Mouse (Mus musculus) mesoderm, embryonic 11.5 days (tissue): ENCODE data around the gene Lsamp.

Experiments
- DNase-seq: peaks from one replicate; pipeline ENCODE4 v3.0.0-alpha.2; 2012; ENCODE audit warnings: low read depth, low spot score

The Lsamp gene

DNA sequence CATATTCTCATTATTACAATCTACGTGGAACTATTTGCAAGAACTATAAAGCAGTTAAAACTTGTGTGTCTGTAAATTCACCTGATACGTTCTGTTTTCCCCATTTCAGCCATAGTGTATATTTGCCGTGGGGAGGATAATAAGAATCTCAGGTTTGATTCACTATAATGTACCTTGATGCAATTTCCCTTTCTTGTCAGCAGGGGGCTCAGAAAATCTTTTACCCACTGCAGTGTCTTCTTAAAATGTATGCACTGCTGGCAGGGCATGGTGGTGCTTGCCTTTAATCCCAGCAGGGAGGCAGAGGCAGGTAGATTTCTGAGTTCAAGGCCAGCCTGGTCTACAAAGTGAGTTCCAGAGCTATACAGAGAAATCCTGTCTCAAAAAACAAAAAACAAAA lies 287.7 kb downstream of the Lsamp start:
- peak; percentile 10 for DNase-seq

DNA sequence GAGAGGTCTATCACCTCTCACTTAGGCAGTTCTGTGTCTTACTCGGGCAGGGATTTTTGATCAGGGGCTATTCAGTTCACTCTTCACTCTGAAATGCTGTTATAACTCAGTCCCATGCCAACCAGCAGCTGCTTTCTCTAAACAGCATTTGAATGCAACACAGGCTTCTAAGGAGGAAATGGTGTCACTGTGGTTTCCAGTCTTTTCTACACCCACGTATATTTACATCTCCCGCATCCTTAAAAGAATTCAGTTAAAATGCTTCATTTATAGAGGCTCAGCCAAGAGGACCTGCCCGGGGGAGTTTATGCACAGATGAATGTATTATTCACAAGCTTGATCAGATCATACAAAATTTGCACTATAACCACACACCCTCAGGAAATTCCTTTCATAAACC lies 306.0 kb downstream of the Lsamp start:
- no peak for DNase-seq

DNA sequence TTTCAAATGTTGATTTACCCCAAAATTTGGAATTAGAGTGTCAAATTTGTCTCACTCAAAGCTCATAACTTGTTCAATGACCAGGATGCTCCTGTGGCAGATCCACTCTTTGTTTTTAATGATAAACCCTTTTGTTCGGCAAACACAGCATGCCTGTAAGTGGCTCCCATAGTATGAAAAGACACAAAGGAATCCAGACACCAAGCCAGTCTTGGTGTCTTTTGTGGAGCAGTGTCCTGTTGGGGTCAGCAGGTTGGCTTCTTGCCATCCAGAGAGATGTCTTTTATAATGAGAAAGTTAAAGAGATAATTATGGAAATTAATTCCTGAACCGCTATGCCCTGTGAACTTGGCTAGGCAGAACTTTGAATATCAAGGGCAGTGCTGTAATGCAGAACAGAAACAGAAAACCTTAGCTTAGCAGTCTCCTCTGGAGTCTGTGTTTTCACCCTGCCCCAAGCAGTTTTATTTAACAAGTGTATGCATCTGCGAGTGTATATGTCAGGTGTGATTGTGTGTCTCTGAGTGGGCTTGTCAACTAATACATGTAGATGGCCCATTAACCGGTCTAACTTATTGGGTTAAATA lies 310.2 kb downstream of the Lsamp start:
- DNase-seq = no peak

DNA sequence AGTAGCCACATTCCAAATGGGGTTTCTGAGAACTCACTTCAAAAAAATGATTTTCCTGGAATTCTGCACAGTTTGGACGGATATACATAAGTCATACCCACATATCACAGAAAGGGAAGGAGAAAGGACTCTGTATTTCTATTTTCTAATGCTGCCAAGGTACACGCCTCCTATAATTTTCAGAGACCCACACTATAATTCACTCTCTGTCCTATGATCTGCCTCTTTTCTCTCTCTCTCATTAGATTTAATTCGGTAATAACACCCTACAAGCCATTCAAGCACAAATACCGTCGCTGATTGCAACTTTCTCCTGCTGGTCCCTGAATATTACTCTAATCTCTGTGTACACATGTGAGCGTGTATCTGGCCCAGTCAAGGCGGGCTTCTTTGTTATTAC lies 311.1 kb downstream of the Lsamp start:
- DNase-seq = no peak

DNA sequence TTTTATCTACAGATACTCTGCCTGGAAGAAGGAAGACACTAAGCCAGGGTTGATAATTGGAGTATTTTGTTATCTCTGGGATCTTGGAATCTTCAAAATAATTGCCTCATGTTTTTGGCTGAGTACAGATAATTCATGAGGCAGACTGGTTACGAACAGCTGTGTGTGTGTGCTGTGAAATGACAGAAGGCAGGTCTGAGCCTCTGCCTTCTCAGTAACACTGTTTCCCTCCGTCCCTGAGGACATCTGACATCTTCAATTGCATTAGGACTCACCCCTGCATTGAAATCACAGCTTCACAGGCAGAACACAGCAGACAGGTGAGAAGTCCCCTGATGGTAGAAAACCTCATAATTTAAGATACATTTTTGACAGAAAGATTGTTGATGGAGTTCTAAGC lies 323.5 kb downstream of the Lsamp start:
- DNase-seq = no peak

DNA sequence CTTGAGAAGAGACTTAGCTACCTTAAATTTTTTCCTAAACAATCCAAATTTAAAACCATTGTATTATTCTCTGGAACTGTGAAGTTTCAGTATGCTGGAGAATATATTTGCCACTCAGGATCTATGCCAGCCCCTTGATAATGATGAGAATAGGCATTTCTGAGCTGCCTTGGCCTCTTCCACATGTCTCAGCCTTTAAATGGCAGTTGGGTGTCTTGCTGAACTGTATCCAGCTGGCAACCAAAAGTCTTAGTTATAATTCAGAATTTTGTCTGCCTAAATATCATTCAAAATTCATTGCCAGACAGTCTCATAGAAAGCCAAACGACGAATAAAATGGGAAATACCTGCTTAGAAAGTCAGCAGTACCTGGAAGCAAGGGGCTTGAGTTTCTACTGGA lies 332.0 kb downstream of the Lsamp start:
- DNase-seq = no peak

DNA sequence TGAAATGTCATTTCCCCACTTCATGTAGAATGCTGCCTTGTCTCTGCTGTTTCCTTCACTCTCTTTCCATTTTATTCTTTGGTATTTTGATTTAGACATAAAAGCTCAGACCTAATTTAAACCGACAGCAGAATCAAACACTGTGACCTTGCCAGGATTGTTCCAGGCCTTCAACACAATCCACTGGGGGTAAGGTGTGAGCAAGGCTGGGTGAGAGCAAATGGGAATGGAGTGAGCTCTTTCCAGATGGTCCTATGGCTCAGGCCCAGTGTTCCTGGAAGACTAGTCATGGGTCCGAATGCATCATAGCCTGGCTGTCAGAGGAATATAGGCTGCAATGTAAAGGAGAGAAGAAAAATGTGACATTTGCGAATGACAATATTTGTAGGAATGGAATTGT lies 340.6 kb downstream of the Lsamp start:
- no peak for DNase-seq

DNA sequence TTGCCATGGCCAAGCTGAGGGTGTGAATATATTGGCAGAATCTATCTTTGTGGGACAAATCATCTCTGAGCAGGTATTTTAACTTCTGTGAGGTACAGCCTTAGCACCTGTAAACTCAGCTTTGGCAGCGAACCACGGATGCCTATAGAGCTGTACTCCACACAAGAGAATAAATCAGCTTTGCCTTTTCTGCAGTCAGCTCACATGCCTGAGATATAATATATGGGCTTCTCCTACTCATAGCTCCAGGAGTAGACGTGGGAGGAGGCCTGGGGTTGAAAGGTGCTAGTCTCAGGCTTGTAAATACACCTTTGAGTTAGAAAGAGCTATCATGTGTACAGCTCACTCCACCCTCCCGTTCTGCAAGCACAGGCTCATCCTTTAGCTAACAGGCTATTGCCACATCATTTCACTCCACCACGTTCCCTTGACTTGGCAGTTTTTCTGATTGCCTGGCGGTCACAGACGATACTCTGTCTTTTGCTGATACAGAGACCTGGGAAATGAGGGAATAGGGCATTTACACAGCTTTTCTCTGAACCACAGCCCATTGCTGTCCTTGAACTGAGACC lies 344.2 kb downstream of the Lsamp start:
- DNase-seq = no peak

DNA sequence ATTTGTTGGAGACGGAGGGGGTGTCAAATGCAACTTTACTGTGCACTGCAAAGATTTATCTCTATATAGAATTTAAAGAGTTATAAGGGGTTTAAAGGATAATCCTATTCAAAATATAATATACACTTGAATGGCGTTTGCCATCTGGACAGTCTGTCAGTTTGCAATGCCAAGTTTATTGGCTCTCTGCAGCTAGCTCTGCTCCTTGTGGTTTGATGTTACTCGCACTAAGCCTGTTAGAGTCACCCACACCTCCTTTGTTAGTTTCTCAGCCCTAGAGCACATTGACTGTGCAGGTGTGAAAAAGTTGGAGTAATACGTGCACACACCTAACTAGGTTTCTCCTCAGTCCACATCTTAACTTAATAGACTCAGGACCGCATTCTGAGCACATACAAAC lies 385.5 kb downstream of the Lsamp start:
- no peak for DNase-seq

DNA sequence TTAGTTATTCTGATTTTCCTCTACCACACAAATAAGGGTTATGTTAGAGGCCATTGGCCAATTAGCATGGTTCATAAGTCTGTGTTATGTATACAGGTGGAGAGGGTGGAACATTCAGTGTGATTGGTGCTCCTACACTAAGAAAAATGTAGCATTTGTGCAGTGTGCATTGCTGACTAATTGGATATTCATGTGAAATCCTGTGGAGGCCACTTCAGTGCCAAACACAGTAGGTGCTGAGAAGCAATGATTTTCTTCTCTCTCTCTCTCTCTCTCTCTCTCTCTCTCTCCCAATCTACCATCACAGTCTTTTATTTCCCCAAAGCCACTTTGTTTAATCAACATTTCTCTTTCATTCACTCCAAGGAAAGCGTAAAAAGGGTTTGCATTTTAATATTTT lies 387.1 kb downstream of the Lsamp start:
- DNase-seq = no peak

DNA sequence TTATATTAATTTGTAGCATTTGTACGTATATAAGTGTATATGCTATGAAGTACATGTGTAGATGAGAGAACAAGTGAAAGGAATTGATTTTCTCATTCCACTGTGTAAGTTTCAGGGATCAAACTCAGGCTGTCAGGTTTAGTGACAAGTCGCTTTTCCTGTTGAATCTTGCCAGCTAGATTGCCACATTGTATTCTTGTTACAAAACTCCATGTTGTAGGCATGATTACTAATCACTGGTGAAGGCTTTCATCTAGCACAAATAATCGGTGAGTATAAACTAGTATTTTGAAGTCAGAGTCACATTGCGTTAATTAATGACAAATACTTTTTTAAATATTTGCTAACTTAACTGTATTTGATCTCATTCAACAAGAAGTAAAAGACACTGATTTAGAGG lies 391.2 kb downstream of the Lsamp start:
- no peak for DNase-seq

DNA sequence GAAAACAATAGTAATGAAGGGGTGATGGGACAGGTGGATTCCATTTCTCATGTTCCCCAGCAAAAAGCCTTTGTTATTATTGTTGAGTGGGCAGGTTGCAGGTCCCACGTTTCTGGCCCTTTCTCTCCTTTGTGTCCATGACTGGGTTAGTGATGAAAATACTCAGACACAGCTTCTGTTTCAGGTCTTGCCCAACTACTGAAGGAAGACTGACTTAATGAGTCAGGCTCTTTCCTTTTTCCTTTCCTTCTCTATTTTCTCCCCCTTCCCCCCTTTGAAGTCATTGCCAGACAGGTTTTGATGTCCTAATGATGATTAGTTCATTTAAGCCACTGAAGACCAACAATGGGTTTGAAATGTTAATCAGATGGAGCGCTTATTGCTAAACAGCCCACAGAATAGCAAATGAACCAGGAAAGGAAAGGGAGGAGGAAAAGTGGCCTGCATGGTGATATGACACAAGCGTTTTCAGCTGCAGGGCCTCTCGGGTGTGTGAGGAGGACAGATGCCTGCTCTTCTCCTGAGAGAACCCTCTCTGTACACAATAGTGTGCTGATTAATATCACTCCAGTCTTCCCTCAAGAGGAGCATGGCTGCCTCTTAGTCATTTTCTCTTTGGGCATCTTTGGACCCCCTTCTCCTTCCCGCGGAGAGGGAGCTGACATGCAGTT lies 393.1 kb downstream of the Lsamp start:
- DNase-seq = no peak

DNA sequence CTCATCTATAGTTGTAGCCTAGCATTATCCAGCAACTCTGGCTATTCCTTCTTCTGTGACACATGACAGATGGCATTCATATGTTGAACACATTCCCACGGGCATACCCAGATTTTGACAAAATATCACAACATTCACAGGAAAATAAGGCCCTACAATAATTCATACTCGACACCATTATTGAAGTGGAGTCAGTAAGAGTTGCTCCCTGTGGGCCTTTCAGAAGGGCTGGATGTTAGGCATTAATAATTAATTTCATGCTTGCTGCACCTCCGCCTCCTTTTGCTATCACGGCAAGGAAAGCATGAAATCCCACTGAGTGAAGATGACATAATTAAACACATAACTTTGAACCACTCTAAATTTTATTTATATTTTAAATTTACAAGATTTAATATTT lies 407.9 kb downstream of the Lsamp start:
- peak; percentile 27 for DNase-seq

DNA sequence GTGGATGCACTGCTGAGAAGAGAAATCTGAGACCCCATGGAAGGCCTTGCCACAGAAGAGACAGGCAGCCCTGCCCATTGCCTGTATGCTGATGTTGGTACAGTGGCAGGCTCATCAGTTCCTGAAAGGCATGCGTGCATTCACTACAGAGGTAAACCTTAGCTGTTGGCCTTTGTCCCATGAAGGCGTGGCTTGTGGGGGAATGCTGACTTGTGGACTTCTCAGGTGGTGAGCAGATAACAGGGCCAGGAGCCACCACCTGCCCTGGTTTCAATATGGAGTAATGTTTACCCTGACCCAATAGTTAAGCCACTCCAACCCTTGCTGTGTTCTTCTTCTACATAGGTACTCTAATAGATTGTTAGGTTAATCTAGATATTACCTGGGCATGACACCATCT lies 415.4 kb downstream of the Lsamp start:
- no peak for DNase-seq

DNA sequence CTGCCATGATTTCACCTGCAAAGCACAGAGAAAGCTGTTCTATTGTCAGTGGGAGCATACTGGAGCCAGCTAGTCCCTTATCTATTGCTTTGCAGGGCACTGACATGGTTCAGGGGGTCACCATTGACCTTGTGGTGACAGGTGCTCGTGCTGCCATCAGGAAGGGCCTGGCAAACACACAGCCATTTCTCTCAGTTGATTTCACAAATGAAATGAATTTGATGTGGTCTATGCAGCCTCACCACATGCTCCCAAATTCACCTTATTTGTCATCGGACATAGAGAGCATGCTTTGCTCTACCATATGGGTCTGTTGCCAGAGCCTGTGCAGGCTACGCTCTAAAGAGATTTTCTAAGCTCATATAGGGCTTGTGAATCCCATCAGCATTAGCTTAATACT lies 450.1 kb downstream of the Lsamp start:
- no peak for DNase-seq

DNA sequence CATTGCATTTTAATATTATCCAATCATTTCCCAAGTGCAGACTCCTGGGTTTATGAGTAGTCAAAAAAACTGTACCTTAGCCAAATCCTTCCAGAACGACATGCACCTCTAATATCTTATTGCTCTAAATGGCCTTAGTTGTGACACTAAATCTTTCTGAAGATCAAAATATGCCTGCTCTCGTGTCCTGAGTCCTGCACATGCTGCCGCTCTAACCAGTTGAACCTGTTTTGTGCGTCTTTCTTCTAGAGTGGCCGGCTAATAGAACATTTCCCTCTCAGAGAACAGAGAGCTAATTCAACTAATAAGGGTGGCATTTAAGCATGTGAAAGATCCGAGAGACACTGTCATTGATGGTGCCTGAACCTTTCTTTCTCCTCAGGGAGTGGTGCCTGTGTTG lies 452.3 kb downstream of the Lsamp start:
- DNase-seq = no peak

DNA sequence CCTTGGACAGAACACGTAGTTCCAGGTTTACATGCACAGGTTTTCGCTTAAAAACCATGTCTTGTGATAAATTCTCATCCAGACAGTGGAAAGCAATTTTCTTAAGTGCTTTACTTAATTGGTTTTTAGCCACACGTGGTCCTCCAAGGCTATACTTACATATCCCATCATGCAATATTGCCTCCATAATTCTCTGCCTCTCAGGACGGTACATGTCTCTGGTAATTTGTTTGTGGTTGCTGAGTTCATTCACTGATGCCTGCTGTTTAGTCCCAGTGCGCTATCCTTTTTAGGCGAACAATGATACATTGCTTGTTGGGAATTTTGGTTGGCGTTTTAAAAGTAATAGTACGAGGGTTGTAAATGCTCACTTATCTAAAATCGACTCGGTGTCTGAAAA lies 453.7 kb downstream of the Lsamp start:
- DNase-seq = no peak

DNA sequence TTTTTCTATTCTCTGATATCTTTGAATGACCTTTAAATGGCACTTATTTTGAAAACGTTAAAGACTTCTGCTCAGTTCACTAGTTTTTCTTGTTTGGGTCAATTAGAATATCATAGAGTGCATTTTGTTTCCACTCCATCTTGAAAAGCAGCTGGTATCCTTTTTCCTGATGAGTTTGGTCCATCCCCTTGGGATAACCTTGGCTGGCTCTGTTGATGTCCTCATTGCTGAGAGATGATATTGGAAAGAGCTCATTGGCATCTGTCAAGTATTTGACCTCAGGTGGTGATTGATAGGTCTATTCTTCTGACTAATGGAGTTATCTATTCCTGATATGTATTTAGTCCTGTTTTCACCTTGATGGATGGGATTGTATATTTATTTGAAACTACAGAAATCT lies 454.7 kb downstream of the Lsamp start:
- peak; percentile 13 for DNase-seq

DNA sequence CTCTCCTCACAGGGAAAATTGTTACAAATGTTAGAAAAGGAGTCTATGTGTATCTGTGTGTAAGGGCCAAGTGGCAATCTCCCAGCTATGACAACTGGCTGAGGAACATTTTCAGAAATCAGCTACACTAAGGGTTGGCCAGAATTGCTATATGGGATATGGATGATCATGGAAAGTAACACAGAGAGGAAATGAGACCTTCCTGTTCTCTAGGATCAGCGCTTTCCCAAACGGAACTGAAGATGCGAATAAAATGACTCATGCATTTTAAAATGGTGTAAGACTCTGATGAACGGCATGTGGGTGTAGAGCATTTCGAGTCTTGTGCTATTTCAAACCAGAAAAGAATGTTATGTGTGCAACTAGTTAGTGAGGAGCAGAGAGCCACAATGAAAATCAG lies 462.4 kb downstream of the Lsamp start:
- DNase-seq = no peak

DNA sequence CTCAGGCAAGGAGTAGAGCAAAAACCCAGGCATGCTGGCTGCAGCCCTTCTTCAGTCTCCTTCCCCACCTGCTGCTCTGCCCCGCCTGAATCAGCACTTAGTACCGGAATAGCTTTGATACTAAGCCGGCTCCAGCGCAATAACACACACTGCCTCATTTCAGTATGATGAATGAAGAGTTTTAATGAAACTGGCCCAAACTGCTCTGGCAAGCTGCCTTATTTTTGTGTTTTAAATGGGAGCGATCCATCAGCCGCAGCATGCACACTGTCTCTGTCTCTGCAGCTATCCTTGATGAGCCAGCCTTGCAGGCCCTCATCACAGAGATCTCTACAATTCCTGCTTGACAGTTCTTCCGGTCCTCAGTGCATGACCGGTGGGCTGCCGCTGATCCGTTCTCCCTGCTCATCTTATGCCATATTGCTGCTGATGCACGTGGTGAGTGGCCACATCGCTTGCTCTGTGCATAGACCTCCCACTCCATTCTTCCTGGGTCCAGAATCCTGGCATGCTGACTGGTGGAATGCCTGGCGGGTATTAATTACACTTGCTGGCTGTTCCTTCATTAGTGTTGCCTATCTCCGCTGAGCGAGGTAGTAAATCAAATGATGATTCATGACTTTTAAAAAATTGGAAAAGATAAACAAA lies 479.4 kb downstream of the Lsamp start:
- DNase-seq = no peak

DNA sequence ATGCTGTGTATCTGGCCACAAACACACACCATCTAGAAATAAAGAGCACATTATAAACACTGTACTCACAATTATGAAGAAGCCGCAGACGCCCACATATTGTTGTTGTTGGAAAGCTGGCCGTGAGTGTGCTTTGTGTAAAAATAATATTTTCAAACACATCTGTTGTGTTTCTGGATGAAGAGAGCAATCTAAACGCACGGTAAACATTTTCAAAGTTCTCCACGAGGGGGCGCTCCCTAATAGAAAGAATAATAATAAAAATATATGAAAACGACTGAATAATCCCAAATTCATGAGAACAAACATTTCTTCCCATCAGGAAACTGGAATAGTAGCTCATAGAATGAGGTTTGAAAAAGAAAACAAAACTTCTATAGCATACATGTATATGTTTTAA lies 482.4 kb downstream of the Lsamp start:
- peak; percentile 24 for DNase-seq

DNA sequence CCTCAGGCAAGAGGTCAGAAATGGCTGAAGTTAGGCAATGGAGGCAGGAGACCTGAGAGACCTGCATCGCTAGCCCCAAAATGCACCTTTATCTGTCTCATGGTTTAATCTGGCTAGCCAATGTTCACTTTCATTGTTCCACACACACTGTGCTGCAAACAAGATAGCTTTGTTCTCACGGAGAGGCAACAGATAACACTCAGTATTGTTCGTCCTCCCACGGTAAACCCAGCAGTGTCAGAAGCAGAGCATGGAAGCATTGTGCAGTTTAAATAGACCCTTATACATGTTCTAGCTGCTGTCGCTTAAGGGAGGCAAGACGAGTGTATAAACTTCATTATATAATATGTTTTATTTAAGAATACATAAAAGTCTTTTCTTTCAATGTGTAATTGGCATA lies 486.8 kb downstream of the Lsamp start:
- no peak for DNase-seq

DNA sequence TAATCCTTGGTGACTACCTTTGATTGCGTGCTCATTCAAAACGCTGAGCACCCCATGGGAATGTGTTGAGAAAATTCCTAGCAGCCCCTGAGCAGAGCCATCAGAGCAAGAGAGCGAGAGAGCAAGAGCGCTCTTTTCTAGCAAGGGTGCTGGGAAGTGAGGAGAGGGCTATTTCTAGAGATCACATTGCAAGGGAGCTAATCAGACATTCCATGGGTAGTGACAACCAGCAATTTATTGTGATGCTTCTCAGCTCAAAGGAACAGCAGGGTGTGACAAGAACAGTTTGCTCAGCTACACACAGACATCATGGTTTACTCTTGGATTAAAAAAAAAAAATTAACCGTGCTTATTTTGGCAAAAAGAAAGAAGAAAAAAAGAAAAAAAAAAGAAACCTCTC lies 487.8 kb downstream of the Lsamp start:
- peak; percentile 4 for DNase-seq
